8 mouse cellular contexts compared by ENCODE assay signal in genomic region chr5:23787536-23788389, GRCm38 (mm10). TPM values are rescaled to one million over a fixed set of nuclear protein-coding genes. Genes with fewer than 3 reads are reported as not detected.
DNase-seq lines count a peak whose midpoint lies in the region; ATAC-seq lines count a peak whose summit lies in the region.

Gene Rint1, plus strand, starts transcription at chr5:23787711.

- H3K27ac ChIP-seq in hindbrain, embryonic 11.5 days (ENCODE audit: low read depth, low read length), result no peak within 1 kb of the TSS; the same call in 1 of the 2 replicates

- H3K36me3 ChIP-seq in hindbrain, embryonic 11.5 days (ENCODE audit: control insufficient read depth, insufficient read depth, low read length), result no peaks in the 10 kb centered on the region

- H3K9me3 ChIP-seq in hindbrain, embryonic 11.5 days (ENCODE audit: control insufficient read depth, low read length), result no peaks in the 10 kb centered on the region

- peak; percentile 90 for DNase-seq in Muller cell, postnatal 12 days (ENCODE audit: inconsistent ontology term)
- peak; percentile 91 for DNase-seq in cerebellum, adult 9-11 months
- peak; percentile 84 to 99 for DNase-seq in frontal cortex, adult 2 months (ENCODE audit: extremely low spot score in 1 of 2, low spot score in 1 of 2)
- peak; percentile 99 for DNase-seq in hindbrain, embryonic 11.5 days (ENCODE audit: low spot score)
- DNase-seq in layer of hippocampus, postnatal 10 days (ENCODE audit: low spot score in 2 of 2), result peak; percentile 99
- peak; percentile 96 for DNase-seq in lung, postnatal 10 days
- DNase-seq in ovary, postnatal 36 days (ENCODE audit: low spot score), result peak; percentile 92
- peak; percentile 94 for DNase-seq in thymus, postnatal 25 days

- peak within 1 kb of the TSS; percentile 77 for H3K9ac ChIP-seq in hindbrain, embryonic 11.5 days (ENCODE audit: low read depth, low read length)

- peak within 1 kb of the TSS; percentile 81 for H3K4me3 ChIP-seq in hindbrain, embryonic 11.5 days (ENCODE audit: low read depth, low read length)

- 4% methylated on average over 45 of the region's 47 CpGs for WGBS in hindbrain, embryonic 11.5 days

- peak within 1 kb of the TSS; percentile 72 for H3K4me2 ChIP-seq in hindbrain, embryonic 11.5 days (replicated peaks; ENCODE audit: low read depth, low read length)

- H3K27me3 ChIP-seq in hindbrain, embryonic 11.5 days (ENCODE audit: control insufficient read depth, insufficient read depth, low read length), result no peaks in the 10 kb centered on the region

- peaks cover 2% of the 10 kb centered on the region; the same call in 1 of the 2 replicates for H3K4me1 ChIP-seq in hindbrain, embryonic 11.5 days (replicated peaks; ENCODE audit: control insufficient read depth, insufficient read depth, low read length)

- peak; percentile 89 for ATAC-seq in hindbrain, embryonic 11.5 days (ENCODE audit: low FRiP score)

RNA-seq across cellular contexts. Expression of gene Rint1, which starts in this region (rescaled TPM):
- polyA plus RNA-seq in frontal cortex, adult 2 months (2012; rRNA removed), result 15.4 and 18.1 TPM in 2 replicates
- 30.6 and 32.1 TPM in 2 replicates for polyA plus RNA-seq in hindbrain, embryonic 11.5 days (2014; fragmentation: Nextera tagmentation; extraction: Ambion mirVana)
- total RNA-seq in layer of hippocampus, postnatal 10 days (2021), result 10 to 100 TPM; 19.0 to 24.0 TPM
